Mouse (Mus musculus) embryonic fibroblast, embryonic 13.5 days (primary cell): Measurements from ENCODE around the gene Dtx1.

ENCODE experiments used
- CTCF ChIP-seq: IDR thresholded peaks from 2 replicates; pipeline ENCODE4 v1.5.1; 2011; ENCODE audit warnings: mild to moderate bottlenecking, control low read depth, low read length, moderate library complexity, borderline replicate concordance; ENCODE audit not compliant: insufficient read depth
- POLR2A ChIP-seq: IDR thresholded peaks from 2 replicates; pipeline ENCODE4 v1.6.1; 2011; ENCODE audit warnings: low read depth, mild to moderate bottlenecking, control low read depth, low read length, moderate library complexity

- TF ChIP-seq POLR2A (no peak), CTCF (0 out of 2 replicates have a peak, but pooled peaks have one; percentile 27)
Observed at GRCm38 (mm10) chr5:120648569-120649373, 63.0 kb downstream of the Dtx1 start, which contains the start of gene Rasal1.
